Mouse (Mus musculus) ovary, postnatal 36 days (tissue): ENCODE measurements around the gene Cd27.

Experiments used
- DNase-seq: peaks from one replicate; pipeline ENCODE4 v3.0.0; 2022; ENCODE audit warnings: low spot score, mixed read lengths

Cd27 gene

GRCm38 (mm10) chr6:125213129-125213528 lies 23.7 kb downstream of the Cd27 start:
- DNase-seq: no peak

- no peak for DNase-seq
These were observed 24.2 kb downstream of the Cd27 start for GRCm38 (mm10) chr6:125212621-125213020.

- DNase-seq: no peak
These were observed 26.4 kb downstream of the Cd27 start for GRCm38 (mm10) chr6:125210436-125210835.

- DNase-seq: no peak
These were observed 39.6 kb downstream of the Cd27 start for GRCm38 (mm10) chr6:125197166-125197565.

- DNase-seq: no peak
These were observed 40.5 kb downstream of the Cd27 start for GRCm38 (mm10) chr6:125196301-125196700.

- no peak for DNase-seq
These were observed 41.2 kb downstream of the Cd27 start for GRCm38 (mm10) chr6:125195541-125196075.

GRCm38 (mm10) chr6:125193390-125193789 lies 43.4 kb downstream of the Cd27 start:
- DNase-seq: no peak

GRCm38 (mm10) chr6:125192841-125193240 lies 44.0 kb downstream of the Cd27 start:
- no peak for DNase-seq

GRCm38 (mm10) chr6:125192016-125192714 lies 44.6 kb downstream of the Cd27 start:
- peak; percentile 89 for DNase-seq

GRCm38 (mm10) chr6:125191332-125192015 lies 45.3 kb downstream of the Cd27 start, which contains the start of the genes Ncapd2 and Mrpl51:
Gene Ncapd2 (minus strand): TSS chr6:125191701.
Gene Mrpl51 (plus strand): TSS chr6:125191801.
- DNase-seq: peak; percentile 97

GRCm38 (mm10) chr6:125190816-125191215 lies 46.0 kb downstream of the Cd27 start:
- DNase-seq: no peak

GRCm38 (mm10) chr6:125186203-125186602 lies 50.6 kb downstream of the Cd27 start:
- DNase-seq: no peak
